Mouse (Mus musculus) midbrain, embryonic 15.5 days (tissue): ENCODE results near the gene Fhod1. TPM values are rescaled to one million over a fixed set of nuclear protein-coding genes. Genes with fewer than 3 reads are reported as not detected.
A peak's percentile ranks its signal among the peaks of the same experiment; 100 is the strongest.

Experiments
- ATAC-seq: fragments of 200-750 bp; cut with Nextera tagmentation; replicated peaks from 2 replicates; pipeline ENCODE4 v1.8.0; 2017; ENCODE audit warnings: moderate TSS enrichment
- H3K27ac ChIP-seq: fragments of 300-500 bp; sonication (generic); 2 replicates; pipeline ENCODE4 v1.5.1; 2015; ENCODE audit warnings: mild to moderate bottlenecking, inconsistent platforms
- H3K27me3 ChIP-seq: fragments of 300-500 bp; sonication (generic); replicated peaks from 2 replicates; pipeline ENCODE4 v1.6.1; 2015; ENCODE audit warnings: inconsistent platforms
- H3K36me3 ChIP-seq: fragments of 300-500 bp; sonication (generic); replicated peaks from 2 replicates; pipeline ENCODE4 v1.6.1; 2015; ENCODE audit warnings: inconsistent platforms
- H3K4me1 ChIP-seq: fragments of 300-500 bp; sonication (generic); 2 replicates; pipeline ENCODE4 v1.6.1; 2015; ENCODE audit warnings: inconsistent platforms
- H3K4me2 ChIP-seq: fragments of 300-500 bp; sonication (generic); 2 replicates; pipeline ENCODE4 v1.6.1; 2015; ENCODE audit warnings: inconsistent platforms, mild to moderate bottlenecking, moderate library complexity
- H3K4me3 ChIP-seq: fragments of 300-500 bp; sonication (generic); 2 replicates; pipeline ENCODE4 v1.5.1; 2015; ENCODE audit warnings: mild to moderate bottlenecking, inconsistent platforms
- H3K9ac ChIP-seq: fragments of 300-500 bp; sonication (generic); 2 replicates; pipeline ENCODE4 v1.6.1; 2015; ENCODE audit warnings: mild to moderate bottlenecking, inconsistent platforms
- H3K9me3 ChIP-seq: fragments of 300-500 bp; sonication (generic); 2 replicates; pipeline ENCODE4 v1.6.1; 2016; ENCODE audit warnings: inconsistent platforms
- WGBS: fragments of 180-500 bp; shearing (Covaris S2); methylation state at CpG from one replicate; pipeline ENCODE4 v1.1.7; 2015; ENCODE audit warnings: mixed read lengths; 5-methylcytosine and 5-hydroxymethylcytosine counted together
- polyA plus RNA-seq: library from polyadenylated mRNA; unstranded; fragments of >200 nt; fragmentation: Nextera tagmentation; extraction: Ambion mirVana; gene quantifications from 2 replicates; pipeline ENCODE4 v1.2.1, GENCODE M21; 2015

The Fhod1 gene
- polyA plus RNA-seq, result 0.88 and 1.2 TPM in 2 replicates

GRCm38 (mm10) chr8:105347428-105348221, at the start of gene Fhod1:
Gene Fhod1 (minus strand): TSS chr8:105347953.
- Histone ChIP-seq H3K9me3 (no peaks in the 10 kb centered on the region), H3K9ac (peak within 1 kb of the TSS; percentile 69), H3K4me3 (peak within 1 kb of the TSS; percentile 69), H3K36me3 (no peaks in the 10 kb centered on the region), H3K4me2 (peak within 1 kb of the TSS; percentile 98), H3K27ac (peak within 1 kb of the TSS; percentile 80), H3K4me1 (peaks cover 40% of the 10 kb centered on the region), H3K27me3 (peaks cover 14% of the 10 kb centered on the region)
- peak; percentile 86 for ATAC-seq
- WGBS, result under 1% methylated on average over 53 of the region's 53 CpGs

DNA sequence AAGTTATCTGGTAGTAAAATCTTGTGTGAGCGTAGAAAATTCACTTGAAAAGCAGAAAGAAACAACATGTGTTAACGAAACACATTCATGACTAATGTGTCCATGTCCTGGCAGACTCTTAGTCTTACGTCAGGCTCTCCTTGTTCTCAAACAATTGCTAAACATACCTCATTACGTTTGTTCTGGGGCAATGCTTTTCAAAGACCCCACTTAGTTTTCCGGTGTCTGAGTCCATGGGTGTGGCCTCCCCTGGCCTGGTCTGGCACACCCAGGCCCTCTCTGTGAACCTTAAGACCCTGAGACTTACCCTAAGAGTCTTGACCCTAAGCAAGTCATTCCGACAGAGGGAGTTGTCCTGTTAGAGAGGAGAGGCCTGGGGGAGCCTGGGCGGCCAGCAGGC, 46.2 kb upstream of the Fhod1 start:
- no peaks in the 10 kb centered on the region for H3K36me3 ChIP-seq
- H3K4me3 ChIP-seq, result no peak overlapping the region
- no peaks in the 10 kb centered on the region for H3K4me1 ChIP-seq
- 72% methylated on average over 7 of the region's 7 CpGs for WGBS
- H3K27ac ChIP-seq, result no peak overlapping the region
- no peak for ATAC-seq
- no peak overlapping the region for H3K4me2 ChIP-seq
- H3K27me3 ChIP-seq, result no peaks in the 10 kb centered on the region
- no peak overlapping the region for H3K9ac ChIP-seq
- no peaks in the 10 kb centered on the region for H3K9me3 ChIP-seq

DNA sequence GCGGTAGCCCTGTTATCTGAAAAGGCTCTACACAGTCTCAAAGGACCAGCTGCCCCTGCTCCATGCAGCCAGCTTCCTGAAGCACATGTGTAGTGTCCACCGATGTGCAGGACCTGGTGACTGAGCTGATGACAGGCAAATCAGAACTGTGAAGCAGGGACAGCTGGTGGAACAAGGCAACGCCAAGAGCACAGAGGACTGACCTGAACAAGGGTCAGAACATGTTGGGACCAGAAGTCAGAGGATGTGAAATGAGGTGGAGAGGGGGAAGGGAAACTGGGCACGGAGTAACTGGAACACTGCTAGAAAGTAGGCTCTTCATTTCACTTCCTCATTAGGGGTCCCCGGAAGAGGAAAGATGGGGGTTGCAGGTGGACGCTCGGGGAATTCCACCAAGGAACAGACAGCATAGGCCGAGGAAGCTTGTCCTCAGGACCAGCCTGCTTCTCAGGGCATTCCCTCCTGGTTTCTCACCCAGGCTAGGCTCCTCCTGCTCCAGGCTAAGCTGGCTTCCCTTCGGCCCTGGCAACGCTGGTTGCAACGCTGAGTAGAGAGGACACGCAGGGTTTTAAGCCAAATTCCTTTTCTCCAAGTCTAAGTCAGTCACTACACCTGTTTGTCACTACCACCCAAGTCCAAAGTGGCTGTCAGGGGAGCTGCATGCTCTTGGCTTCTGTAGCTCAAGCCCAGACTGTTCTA, 45.5 kb upstream of the Fhod1 start:
- Histone ChIP-seq H3K27me3 (no peaks in the 10 kb centered on the region), H3K36me3 (no peaks in the 10 kb centered on the region), H3K4me1 (no peaks in the 10 kb centered on the region), H3K9me3 (no peaks in the 10 kb centered on the region), H3K9ac (no peak overlapping the region), H3K4me3 (no peak overlapping the region), H3K4me2 (no peak overlapping the region), H3K27ac (no peak overlapping the region)
- 88% methylated on average over 12 of the region's 12 CpGs for WGBS
- ATAC-seq, result no peak

- Histone ChIP-seq H3K36me3 (no peaks in the 10 kb centered on the region), H3K9me3 (no peaks in the 10 kb centered on the region), H3K9ac (no peak overlapping the region), H3K27me3 (no peaks in the 10 kb centered on the region), H3K4me2 (no peak overlapping the region), H3K27ac (no peak overlapping the region), H3K4me3 (no peak overlapping the region), H3K4me1 (no peaks in the 10 kb centered on the region)
- WGBS, result 83% methylated on average over 6 of the region's 6 CpGs
- no peak for ATAC-seq
Observed at GRCm38 (mm10) chr8:105389096-105389495, 41.3 kb upstream of the Fhod1 start.

DNA sequence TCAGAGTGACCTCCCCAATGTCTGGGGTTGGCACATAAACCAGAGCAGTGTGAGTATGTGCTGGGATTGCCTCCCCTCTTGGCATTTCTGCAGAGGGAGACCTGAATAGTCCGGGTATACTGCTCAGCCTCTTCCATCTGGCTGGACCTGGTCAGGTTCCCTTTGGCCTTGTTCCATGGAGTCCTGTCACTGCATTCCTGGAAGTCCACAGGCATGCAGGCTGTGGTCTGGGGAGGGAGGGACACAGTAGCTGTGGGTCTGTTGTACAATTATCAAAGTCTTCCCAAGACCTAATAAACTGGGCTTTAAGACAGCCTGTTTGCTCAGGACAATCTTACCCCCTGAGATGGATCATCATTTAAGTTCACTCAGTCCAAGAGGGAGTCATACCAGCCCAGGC, 39.4 kb upstream of the Fhod1 start:
- no peak for ATAC-seq
- Histone ChIP-seq H3K4me3 (no peak overlapping the region), H3K27me3 (no peaks in the 10 kb centered on the region), H3K27ac (no peak overlapping the region), H3K9ac (no peak overlapping the region), H3K4me2 (no peak overlapping the region), H3K36me3 (no peaks in the 10 kb centered on the region), H3K9me3 (no peaks in the 10 kb centered on the region), H3K4me1 (no peaks in the 10 kb centered on the region)
- WGBS, result 80% methylated on average over 1 of the region's 1 CpGs

DNA sequence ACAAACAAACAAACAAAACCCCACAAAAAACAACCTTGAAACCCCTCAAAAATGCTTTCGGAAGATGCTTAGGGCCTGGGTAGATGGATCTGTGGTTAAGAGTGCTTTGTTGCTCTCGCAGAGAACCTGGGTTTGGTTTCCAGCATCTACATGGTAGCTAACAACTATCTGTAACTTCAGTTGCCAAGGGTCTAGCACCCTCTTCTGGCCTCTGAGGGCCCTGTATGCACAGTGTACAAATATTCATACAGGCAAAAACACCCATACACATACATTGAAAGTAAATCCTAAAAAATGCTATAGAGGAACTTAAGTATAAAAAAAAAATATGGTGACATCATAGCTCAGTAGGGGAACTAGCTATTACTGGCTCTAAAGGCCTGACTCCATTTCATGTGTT, 36.3 kb upstream of the Fhod1 start:
- no peak for ATAC-seq
- no peak overlapping the region for H3K27ac ChIP-seq
- no peaks in the 10 kb centered on the region for H3K4me1 ChIP-seq
- no peaks in the 10 kb centered on the region for H3K36me3 ChIP-seq
- WGBS, result 96% methylated on average over 2 of the region's 2 CpGs
- no peaks in the 10 kb centered on the region for H3K27me3 ChIP-seq
- no peak overlapping the region for H3K9ac ChIP-seq
- H3K4me2 ChIP-seq, result no peak overlapping the region
- H3K9me3 ChIP-seq, result no peaks in the 10 kb centered on the region
- H3K4me3 ChIP-seq, result no peak overlapping the region

- H3K36me3 ChIP-seq, result no peaks in the 10 kb centered on the region
- no peak for ATAC-seq
- H3K27ac ChIP-seq, result no peak overlapping the region
- H3K9me3 ChIP-seq, result no peaks in the 10 kb centered on the region
- WGBS, result 91% methylated on average over 12 of the region's 12 CpGs
- H3K27me3 ChIP-seq, result no peaks in the 10 kb centered on the region
- H3K4me3 ChIP-seq, result no peak overlapping the region
- H3K9ac ChIP-seq, result no peak overlapping the region
- no peak overlapping the region for H3K4me2 ChIP-seq
- no peaks in the 10 kb centered on the region for H3K4me1 ChIP-seq
Observed at GRCm38 (mm10) chr8:105380308-105380707, 32.6 kb upstream of the Fhod1 start.

- Histone ChIP-seq H3K9ac (no peak overlapping the region), H3K4me3 (no peak overlapping the region), H3K9me3 (no peaks in the 10 kb centered on the region), H3K4me1 (no peaks in the 10 kb centered on the region), H3K27ac (no peak overlapping the region), H3K36me3 (no peaks in the 10 kb centered on the region), H3K27me3 (no peaks in the 10 kb centered on the region), H3K4me2 (no peak overlapping the region)
- WGBS, result 68% methylated on average over 19 of the region's 19 CpGs
- ATAC-seq, result no peak
Observed at GRCm38 (mm10) chr8:105378673-105379072, 30.9 kb upstream of the Fhod1 start.

- WGBS, result 25% methylated on average over 33 of the region's 33 CpGs
- ATAC-seq, result peak; percentile 48; the same call in 1 of the 2 replicates
- H3K27ac ChIP-seq, result no peak overlapping the region
- no peaks in the 10 kb centered on the region for H3K9me3 ChIP-seq
- H3K27me3 ChIP-seq, result no peaks in the 10 kb centered on the region
- H3K4me1 ChIP-seq, result no peaks in the 10 kb centered on the region
- H3K4me3 ChIP-seq, result peak overlapping the region; percentile 20
- H3K4me2 ChIP-seq, result peak overlapping the region; percentile 45
- no peaks in the 10 kb centered on the region for H3K36me3 ChIP-seq
- H3K9ac ChIP-seq, result no peak overlapping the region
Observed at GRCm38 (mm10) chr8:105374513-105374966, 26.8 kb upstream of the Fhod1 start.

DNA sequence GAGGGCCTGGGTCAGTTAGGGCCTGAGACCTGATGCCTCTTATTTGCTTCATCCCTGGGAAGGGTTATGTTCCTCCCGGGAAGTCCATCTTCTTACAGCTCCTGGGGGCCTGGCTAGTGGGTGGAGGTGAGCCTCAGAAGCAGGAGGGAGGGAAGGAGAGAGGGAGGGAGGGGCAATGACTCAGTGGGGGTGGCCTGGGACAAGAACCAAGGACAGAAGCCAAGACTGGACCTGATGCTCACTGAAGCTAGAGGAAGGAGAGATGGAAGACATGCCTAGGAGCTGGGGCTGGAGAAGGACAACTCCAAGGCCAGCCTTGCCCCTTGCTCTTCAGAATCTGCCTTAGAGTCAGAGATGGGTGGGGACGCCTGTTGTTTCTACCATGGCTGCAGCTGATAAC, 25.3 kb upstream of the Fhod1 start, which contains the start of gene Plekhg4:
Gene Plekhg4 (plus strand): TSS at position 243 of the 400 bp plus-strand sequence.
- no peak within 1 kb of the TSS for H3K4me3 ChIP-seq
- H3K4me2 ChIP-seq, result peak within 1 kb of the TSS; percentile 45; the same call in 1 of the 2 replicates
- H3K9me3 ChIP-seq, result no peaks in the 10 kb centered on the region
- H3K4me1 ChIP-seq, result no peaks in the 10 kb centered on the region
- no peak for ATAC-seq
- no peak within 1 kb of the TSS for H3K9ac ChIP-seq
- H3K27me3 ChIP-seq, result no peaks in the 10 kb centered on the region
- WGBS, result 65% methylated on average over 2 of the region's 2 CpGs
- no peak within 1 kb of the TSS for H3K27ac ChIP-seq
- H3K36me3 ChIP-seq, result no peaks in the 10 kb centered on the region

DNA sequence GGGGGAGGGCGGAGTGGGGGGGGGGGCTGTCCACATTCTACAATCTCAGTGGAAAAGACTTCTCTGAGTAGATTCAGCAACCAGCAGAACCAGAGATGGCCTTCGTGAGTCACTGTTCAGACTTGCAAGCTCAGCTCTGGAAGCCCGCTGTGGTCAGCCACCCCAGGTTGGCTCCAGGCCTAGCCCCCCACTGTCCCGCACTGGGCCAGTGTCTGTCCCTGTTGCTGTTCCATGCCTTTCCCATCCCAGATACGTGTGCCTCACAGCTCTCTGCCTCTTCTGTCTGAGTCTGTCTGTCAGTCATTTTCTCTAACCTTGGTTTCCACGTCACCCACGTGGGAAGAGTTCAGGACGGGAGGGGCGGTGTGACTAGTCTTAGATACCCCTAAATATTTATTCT, 24.7 kb upstream of the Fhod1 start:
- ATAC-seq, result no peak
- Histone ChIP-seq H3K9me3 (no peaks in the 10 kb centered on the region), H3K4me1 (no peaks in the 10 kb centered on the region), H3K4me2 (no peak overlapping the region), H3K9ac (no peak overlapping the region), H3K27me3 (no peaks in the 10 kb centered on the region), H3K27ac (no peak overlapping the region), H3K36me3 (0 out of 2 replicates have a peak, but pooled peaks cover 2% of the 10 kb centered on the region), H3K4me3 (no peak overlapping the region)
- 69% methylated on average over 9 of the region's 9 CpGs for WGBS

GRCm38 (mm10) chr8:105367107-105367506, 19.4 kb upstream of the Fhod1 start:
- 74% methylated on average over 2 of the region's 2 CpGs for WGBS
- no peaks in the 10 kb centered on the region for H3K27me3 ChIP-seq

More at GRCm38 (mm10) chr8:105367107-105367506, 19.4 kb upstream of the Fhod1 start:
- no peak overlapping the region for H3K9ac ChIP-seq
- H3K9me3 ChIP-seq, result no peaks in the 10 kb centered on the region
- no peaks in the 10 kb centered on the region for H3K4me1 ChIP-seq
- H3K36me3 ChIP-seq, result 0 out of 2 replicates have a peak, but pooled peaks cover 4% of the 10 kb centered on the region
- no peak overlapping the region for H3K27ac ChIP-seq
- H3K4me2 ChIP-seq, result no peak overlapping the region
- ATAC-seq, result no peak
- no peak overlapping the region for H3K4me3 ChIP-seq
